Mouse (Mus musculus): Measurements from ENCODE around the gene Nt5dc1. TPM values are rescaled to one million over a fixed set of nuclear protein-coding genes. Genes with fewer than 3 reads are reported as not detected.
A peak's percentile ranks its signal among the peaks of the same experiment; 100 is the strongest.
"Not testable (repeated sequence)": the region's sequence is repeated elsewhere in the genome, so short reads cannot be mapped to it uniquely, and the experiment has no call there.

The Nt5dc1 gene
- polyA plus RNA-seq (2015; fragmentation: Nextera tagmentation; extraction: Ambion mirVana) = 9.7 and 11.5 TPM in 2 replicates

DNA sequence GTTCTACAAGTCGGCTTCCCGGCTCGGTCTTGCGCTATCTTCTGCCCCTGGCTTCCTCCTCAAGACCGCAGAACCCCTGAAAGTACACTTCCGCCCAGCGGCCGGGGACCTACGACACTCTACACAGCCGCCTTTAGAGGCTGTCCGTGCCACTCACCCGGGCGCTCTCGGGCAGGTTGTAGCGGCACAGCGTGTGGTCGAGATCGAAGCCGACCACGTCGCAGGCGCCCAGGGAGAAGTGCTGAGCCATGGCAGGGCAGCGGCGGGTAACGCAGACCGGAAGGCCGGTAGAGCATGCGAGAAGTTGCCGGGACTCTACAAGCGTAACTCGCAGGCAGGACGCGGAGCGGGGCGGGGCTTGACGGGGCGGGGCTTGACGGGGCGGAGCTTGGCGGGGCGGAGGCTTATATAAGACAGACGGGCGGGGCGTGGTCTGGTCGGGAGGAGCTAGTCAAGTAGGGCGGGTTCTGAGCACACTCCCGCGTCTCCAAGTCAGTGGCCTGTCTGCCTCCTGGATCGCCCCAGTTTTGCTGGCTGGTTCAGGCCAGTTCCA, at the start of gene Nt5dc1:
Gene Nt5dc1 (minus strand): TSS at position 349 of the 553 bp plus-strand sequence.
- Histone ChIP-seq H3K4me2 (peak within 1 kb of the TSS; percentile 59), H3K4me3 (peak within 1 kb of the TSS; percentile 77), H3K27me3 (no peaks in the 10 kb centered on the region), H3K36me3 (no peaks in the 10 kb centered on the region), H3K27ac (peak within 1 kb of the TSS; percentile 88), H3K9me3 (no peaks in the 10 kb centered on the region), H3K9ac (peak within 1 kb of the TSS; percentile 74), H3K4me1 (peaks cover 13% of the 10 kb centered on the region)
- WGBS = under 1% methylated on average over 49 of the region's 49 CpGs
- ATAC-seq (ENCODE audit: insufficient number of reproducible peaks, low FRiP score, low TSS enrichment, low read depth) = peak; percentile 97

DNA sequence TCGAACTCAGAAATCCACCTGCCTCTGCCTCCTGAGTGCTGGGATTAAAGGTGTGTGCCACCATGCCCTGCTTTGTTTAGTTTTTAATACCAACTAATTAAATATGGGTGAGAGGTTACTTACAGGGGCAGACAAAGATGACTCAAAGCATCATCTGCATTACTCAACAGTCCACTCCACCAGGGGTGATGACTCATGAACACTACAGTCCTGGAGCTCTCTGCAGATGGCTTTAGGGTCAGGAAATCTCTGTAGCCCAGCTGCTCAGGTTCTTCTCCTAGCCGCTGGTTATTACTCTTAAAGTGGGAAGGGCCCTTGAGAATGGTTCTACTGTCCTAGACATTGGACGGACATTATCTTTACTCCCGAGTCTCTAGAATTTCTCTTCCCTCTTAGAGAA, 46.0 kb upstream of the Nt5dc1 start:
- no peak overlapping the region for H3K9ac ChIP-seq
- no peaks in the 10 kb centered on the region for H3K36me3 ChIP-seq
- ATAC-seq (ENCODE audit: insufficient number of reproducible peaks, low FRiP score, low TSS enrichment, low read depth) = no peak
- H3K4me1 ChIP-seq = no peaks in the 10 kb centered on the region
- H3K4me3 ChIP-seq = no peak overlapping the region
- no peak overlapping the region for H3K4me2 ChIP-seq
- no peaks in the 10 kb centered on the region for H3K9me3 ChIP-seq
- no peak overlapping the region for H3K27ac ChIP-seq
- H3K27me3 ChIP-seq = no peaks in the 10 kb centered on the region
- 88% methylated on average over 4 of the region's 4 CpGs for WGBS

DNA sequence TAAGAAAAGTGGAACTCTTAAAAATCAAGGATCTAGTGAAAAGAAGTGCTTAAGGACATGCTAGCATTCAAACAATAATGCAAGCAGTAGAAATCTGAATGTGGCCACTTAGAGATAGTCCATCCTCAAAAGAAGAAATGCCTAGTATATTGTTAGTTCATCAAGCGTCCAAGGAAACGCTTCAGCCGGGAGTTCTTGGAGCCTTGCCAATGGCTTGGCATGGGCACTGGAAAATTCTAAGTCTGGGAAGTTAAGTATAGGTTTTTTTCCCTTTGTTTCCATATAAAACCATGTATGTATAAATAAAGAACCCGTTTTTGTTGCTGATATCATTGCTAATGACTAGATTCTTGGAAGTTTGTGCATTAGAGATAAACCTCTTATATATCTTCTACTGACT, 43.1 kb upstream of the Nt5dc1 start:
- no peak overlapping the region for H3K4me3 ChIP-seq
- no peaks in the 10 kb centered on the region for H3K4me1 ChIP-seq
- no peaks in the 10 kb centered on the region for H3K27me3 ChIP-seq
- no peak for ATAC-seq (ENCODE audit: insufficient number of reproducible peaks, low FRiP score, low TSS enrichment, low read depth)
- H3K36me3 ChIP-seq = no peaks in the 10 kb centered on the region
- no peak overlapping the region for H3K9ac ChIP-seq
- no peak overlapping the region for H3K4me2 ChIP-seq
- H3K9me3 ChIP-seq = no peaks in the 10 kb centered on the region
- H3K27ac ChIP-seq = no peak overlapping the region
- WGBS = 31% methylated on average over 4 of the region's 4 CpGs

DNA sequence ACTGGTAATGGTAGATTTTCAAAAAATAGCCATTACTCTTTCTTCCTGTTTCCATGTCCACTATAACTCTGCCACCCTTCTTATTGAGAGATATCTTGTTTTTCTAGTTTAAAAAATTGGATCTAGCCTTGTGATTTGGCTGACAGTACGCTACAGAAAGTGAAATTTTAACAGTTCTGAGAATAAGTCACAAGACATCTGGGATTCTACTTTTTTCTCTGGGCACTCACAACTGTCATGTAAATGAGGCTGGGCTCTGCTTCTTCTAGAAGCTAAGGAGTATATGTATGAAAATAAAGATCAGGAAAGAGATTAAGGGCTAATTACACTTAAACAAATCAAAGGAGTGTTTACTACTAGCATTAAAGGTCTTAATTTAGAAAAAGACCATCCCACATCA, 31.1 kb upstream of the Nt5dc1 start:
- no peak overlapping the region for H3K27ac ChIP-seq
- H3K4me1 ChIP-seq = no peaks in the 10 kb centered on the region
- H3K27me3 ChIP-seq = no peaks in the 10 kb centered on the region
- no peak for ATAC-seq (ENCODE audit: insufficient number of reproducible peaks, low FRiP score, low TSS enrichment, low read depth)
- no peak overlapping the region for H3K4me2 ChIP-seq
- H3K4me3 ChIP-seq = no peak overlapping the region
- H3K9me3 ChIP-seq = no peaks in the 10 kb centered on the region
- H3K36me3 ChIP-seq = no peaks in the 10 kb centered on the region
- no peak overlapping the region for H3K9ac ChIP-seq
- WGBS = 62% methylated on average over 1 of the region's 1 CpGs

DNA sequence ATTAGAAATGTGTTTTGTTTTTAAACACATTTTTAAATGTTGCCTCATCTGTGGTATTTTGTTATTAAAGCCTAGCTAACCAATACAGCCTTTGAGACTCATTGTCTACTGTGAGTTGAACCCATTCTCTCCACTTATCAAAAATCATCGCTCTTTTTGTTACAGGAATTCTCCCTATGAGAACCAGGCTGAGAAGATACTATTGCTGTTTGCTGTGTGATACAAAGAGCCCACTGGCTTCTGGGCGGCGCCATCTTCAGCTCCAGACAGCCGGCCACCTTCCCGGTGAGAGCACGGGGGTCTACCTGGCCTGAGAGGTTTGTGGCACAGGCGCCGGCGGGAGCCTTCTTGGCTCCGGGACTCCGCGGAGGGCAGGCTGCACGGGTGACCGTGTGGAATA, 15.8 kb upstream of the Nt5dc1 start:
- not testable (repeated sequence) for H3K4me1 ChIP-seq; H3K27ac ChIP-seq; H3K9me3 ChIP-seq; H3K27me3 ChIP-seq; H3K9ac ChIP-seq; H3K4me3 ChIP-seq; H3K4me2 ChIP-seq; H3K36me3 ChIP-seq; ATAC-seq (ENCODE audit: insufficient number of reproducible peaks, low FRiP score, low TSS enrichment, low read depth)
- WGBS = 95% methylated on average over 6 of the region's 14 CpGs

DNA sequence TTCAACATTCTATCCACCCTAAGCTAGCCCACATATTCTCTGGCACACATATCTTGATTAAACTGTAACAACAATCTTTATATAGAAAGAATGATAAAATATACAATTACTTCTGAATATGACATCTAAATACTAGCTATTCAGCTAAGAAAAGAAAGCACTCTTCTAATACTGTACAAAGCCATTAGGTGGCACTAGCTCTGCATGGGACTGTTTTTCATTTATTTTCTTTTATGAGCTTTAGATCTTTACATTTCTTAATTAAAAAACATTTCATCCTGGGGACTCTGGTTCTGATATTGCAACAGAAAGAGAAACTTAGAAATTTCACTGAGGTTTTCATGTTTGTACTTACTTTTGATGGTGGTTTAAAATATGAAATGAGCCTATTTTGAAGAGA, 13.4 kb upstream of the Nt5dc1 start:
- ATAC-seq (ENCODE audit: insufficient number of reproducible peaks, low FRiP score, low TSS enrichment, low read depth) = no peak
- Histone ChIP-seq H3K4me2 (no peak overlapping the region), H3K27me3 (no peaks in the 10 kb centered on the region)

DNA sequence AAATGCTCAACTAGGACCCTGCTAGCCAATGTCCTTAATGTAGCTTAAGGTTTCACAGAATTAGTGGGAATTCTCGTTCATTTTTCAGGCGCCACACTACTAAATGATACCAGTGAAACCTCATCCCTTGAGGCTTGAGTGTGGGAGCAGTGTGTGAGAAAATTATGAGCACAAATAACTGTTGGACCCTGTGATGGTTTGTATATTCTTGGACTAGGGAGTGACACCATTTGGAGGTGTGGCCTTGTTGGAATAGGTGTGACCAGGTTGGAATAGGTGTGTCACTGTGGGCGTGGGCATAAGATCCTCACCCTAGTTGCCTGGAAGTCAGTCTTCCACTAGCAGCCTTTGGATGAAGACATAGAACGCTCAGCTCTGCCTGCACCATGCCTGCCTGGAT, 442 bp upstream of the Nt5dc1 start:
- Histone ChIP-seq H3K4me1 (peaks cover 13% of the 10 kb centered on the region), H3K4me3 (peak overlapping the region; percentile 77), H3K4me2 (peak overlapping the region; percentile 59), H3K27ac (0 out of 2 replicates have a peak overlapping the region, but pooled peaks have one; percentile 59)
- not testable (repeated sequence) for H3K27me3 ChIP-seq, H3K36me3 ChIP-seq, H3K9ac ChIP-seq, H3K9me3 ChIP-seq
- WGBS = 74% methylated on average over 4 of the region's 4 CpGs
- peak; percentile 38; the same call in 1 of the 2 replicates for ATAC-seq (ENCODE audit: insufficient number of reproducible peaks, low FRiP score, low TSS enrichment, low read depth)

More for the DNA sequence above, 13.4 kb upstream of the Nt5dc1 start:
- H3K36me3 ChIP-seq = no peaks in the 10 kb centered on the region
- no peak overlapping the region for H3K27ac ChIP-seq
- H3K4me3 ChIP-seq = no peak overlapping the region
- H3K9me3 ChIP-seq = no peaks in the 10 kb centered on the region
- H3K4me1 ChIP-seq = no peaks in the 10 kb centered on the region
- H3K9ac ChIP-seq = no peak overlapping the region

DNA sequence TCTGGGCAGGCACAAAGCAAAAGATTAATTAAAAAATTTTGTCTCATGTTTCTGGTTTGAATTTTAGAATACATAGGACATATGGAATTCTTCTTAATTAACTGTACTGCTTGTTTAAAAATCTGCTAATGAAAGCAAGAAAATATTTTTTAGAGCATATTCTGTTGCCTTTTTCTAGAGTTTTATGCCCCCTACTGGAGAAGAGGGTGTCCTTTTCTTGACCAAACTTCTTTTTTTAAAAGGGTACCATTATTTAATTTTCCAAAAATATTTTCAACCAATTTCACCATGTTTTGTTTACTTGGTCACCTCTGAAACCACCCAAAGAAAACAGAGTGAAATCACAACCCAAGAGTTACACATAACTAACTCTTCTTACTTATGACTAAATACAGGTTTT, 19.1 kb downstream of the Nt5dc1 start:
- Histone ChIP-seq H3K4me2 (no peak overlapping the region), H3K4me3 (no peak overlapping the region), H3K27me3 (no peaks in the 10 kb centered on the region), H3K27ac (no peak overlapping the region), H3K36me3 (peaks cover 30% of the 10 kb centered on the region), H3K9ac (no peak overlapping the region), H3K9me3 (no peaks in the 10 kb centered on the region), H3K4me1 (no peaks in the 10 kb centered on the region)
- no peak for ATAC-seq (ENCODE audit: insufficient number of reproducible peaks, low FRiP score, low TSS enrichment, low read depth)

DNA sequence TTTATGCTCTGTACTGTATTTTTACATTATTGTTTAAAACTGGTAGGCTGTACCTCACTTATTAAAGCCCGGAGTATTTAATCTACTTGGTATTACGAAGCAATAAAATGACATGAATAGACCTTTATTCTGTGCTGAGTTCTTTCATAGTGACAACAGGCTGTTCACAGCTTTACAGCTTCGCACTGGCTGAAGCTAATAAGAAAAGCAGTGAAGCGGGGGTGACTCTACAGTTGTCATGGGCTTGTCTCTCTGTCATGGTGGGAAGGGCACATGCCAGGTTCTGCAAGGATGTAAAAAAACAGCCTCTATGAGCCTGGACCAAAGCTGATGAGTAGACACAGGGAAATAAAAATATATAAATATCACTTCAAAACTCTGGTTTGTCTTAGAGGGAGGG, 21.4 kb downstream of the Nt5dc1 start:
- no peak for ATAC-seq (ENCODE audit: insufficient number of reproducible peaks, low FRiP score, low TSS enrichment, low read depth)
- Histone ChIP-seq H3K4me2 (no peak overlapping the region), H3K27me3 (no peaks in the 10 kb centered on the region), H3K9me3 (no peaks in the 10 kb centered on the region), H3K27ac (no peak overlapping the region), H3K4me1 (no peaks in the 10 kb centered on the region), H3K9ac (no peak overlapping the region), H3K4me3 (no peak overlapping the region), H3K36me3 (peaks cover 20% of the 10 kb centered on the region; the same call in 1 of the 2 replicates)
- WGBS = 74% methylated on average over 4 of the region's 4 CpGs

DNA sequence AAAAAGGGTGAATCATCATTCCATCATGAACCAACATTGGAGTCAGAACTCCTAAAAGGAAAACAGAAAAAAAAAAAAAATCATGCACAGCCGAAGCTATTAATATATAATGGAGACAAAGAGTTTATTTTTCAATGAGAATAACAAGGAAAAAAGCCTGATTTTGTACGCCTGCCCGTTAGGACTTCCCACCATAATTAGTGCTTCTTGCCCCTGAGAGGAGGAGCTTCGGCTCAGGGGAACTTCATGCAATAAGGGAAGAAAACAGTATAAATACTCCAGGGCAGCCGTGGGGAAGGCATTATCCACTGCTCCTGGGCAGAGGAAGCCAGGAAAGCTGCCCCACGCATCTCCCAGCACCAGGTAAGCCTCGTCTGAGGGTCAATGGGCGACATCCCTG, 28.7 kb downstream of the Nt5dc1 start, which contains the start of gene Col10a1:
Gene Col10a1 (plus strand): TSS at position 301 of the 400 bp plus-strand sequence.
- Histone ChIP-seq H3K27ac (no peak within 1 kb of the TSS), H3K9ac (no peak within 1 kb of the TSS), H3K4me2 (no peak within 1 kb of the TSS), H3K4me3 (no peak within 1 kb of the TSS), H3K36me3 (peaks cover 5% of the 10 kb centered on the region; the same call in 1 of the 2 replicates), H3K27me3 (no peaks in the 10 kb centered on the region), H3K9me3 (no peaks in the 10 kb centered on the region), H3K4me1 (peaks cover 3% of the 10 kb centered on the region; the same call in 1 of the 2 replicates)
- ATAC-seq (ENCODE audit: insufficient number of reproducible peaks, low FRiP score, low TSS enrichment, low read depth) = no peak
- WGBS = 53% methylated on average over 8 of the region's 8 CpGs

DNA sequence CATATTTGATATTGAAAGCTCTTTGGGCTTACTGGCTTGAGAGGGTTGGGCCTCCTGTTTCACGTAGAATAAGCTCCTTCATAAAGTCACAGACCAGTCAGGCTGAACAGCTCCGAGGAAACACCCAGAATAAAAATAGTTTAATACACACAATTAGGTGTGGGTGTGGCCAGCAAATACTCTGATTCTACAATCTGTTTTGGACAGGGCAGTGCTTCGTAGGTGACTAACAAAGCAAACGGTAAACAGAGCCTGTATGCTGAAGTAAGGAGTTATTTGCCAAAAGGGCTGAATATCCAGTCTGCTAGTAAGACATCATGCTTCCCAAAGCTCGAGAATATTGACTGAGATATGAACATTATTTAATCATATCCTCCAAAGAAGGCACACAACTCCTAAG, 32.7 kb downstream of the Nt5dc1 start:
- Histone ChIP-seq H3K9me3 (no peaks in the 10 kb centered on the region), H3K4me3 (no peak overlapping the region), H3K36me3 (no peaks in the 10 kb centered on the region), H3K4me2 (no peak overlapping the region), H3K27ac (no peak overlapping the region), H3K9ac (no peak overlapping the region), H3K27me3 (no peaks in the 10 kb centered on the region), H3K4me1 (peaks cover 3% of the 10 kb centered on the region; the same call in 1 of the 2 replicates)
- ATAC-seq (ENCODE audit: insufficient number of reproducible peaks, low FRiP score, low TSS enrichment, low read depth) = no peak
- WGBS = 71% methylated on average over 5 of the region's 5 CpGs

DNA sequence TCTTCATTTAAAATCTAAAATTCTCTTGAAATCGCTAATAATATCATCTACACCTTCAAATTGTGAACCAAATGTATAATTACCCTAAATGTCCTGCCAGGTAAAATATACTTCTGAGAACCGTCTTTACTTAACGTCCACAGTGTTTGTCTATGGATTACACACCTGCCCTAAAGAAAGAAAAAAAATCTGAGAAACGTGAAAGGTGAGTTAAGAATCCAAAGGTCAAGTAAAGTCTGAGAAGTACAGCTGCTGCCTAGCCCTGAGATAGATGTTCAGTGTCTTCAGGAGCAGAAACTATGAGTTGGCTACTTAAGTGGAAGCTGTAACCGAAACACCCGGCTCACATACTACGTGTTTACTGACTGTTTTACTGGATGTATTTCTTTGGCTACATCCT, 45.0 kb downstream of the Nt5dc1 start:
- H3K27ac ChIP-seq = no peak overlapping the region
- no peaks in the 10 kb centered on the region for H3K27me3 ChIP-seq
- H3K36me3 ChIP-seq = no peaks in the 10 kb centered on the region
- H3K4me3 ChIP-seq = no peak overlapping the region
- ATAC-seq (ENCODE audit: insufficient number of reproducible peaks, low FRiP score, low TSS enrichment, low read depth) = no peak
- no peaks in the 10 kb centered on the region for H3K4me1 ChIP-seq
- no peak overlapping the region for H3K4me2 ChIP-seq
- WGBS = 76% methylated on average over 7 of the region's 7 CpGs
- H3K9me3 ChIP-seq = no peaks in the 10 kb centered on the region
- H3K9ac ChIP-seq = no peak overlapping the region

DNA sequence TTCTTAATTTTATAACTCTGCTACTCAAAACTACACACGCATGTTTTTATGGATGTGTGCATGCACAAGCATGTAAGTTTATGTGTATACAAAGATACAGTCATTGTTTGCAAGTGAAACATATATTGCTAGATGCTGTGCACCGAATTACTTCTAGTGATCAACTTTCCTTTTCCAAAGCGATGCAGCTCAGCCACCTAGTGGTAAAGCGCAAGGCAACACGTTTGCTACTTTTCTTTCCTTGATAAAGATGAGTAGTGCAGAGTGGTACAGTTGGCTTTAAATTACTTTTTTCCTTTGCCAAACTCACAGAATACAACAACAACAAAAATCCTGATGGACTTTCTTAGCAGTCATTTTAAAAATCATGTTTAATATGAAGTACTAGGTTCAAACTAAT, 50.2 kb downstream of the Nt5dc1 start:
- Histone ChIP-seq H3K36me3 (no peaks in the 10 kb centered on the region), H3K27ac (no peak overlapping the region), H3K4me1 (no peaks in the 10 kb centered on the region), H3K9me3 (no peaks in the 10 kb centered on the region), H3K4me3 (no peak overlapping the region), H3K27me3 (no peaks in the 10 kb centered on the region), H3K9ac (no peak overlapping the region), H3K4me2 (no peak overlapping the region)
- no peak for ATAC-seq (ENCODE audit: insufficient number of reproducible peaks, low FRiP score, low TSS enrichment, low read depth)
- 69% methylated on average over 5 of the region's 5 CpGs for WGBS

All from limb, embryonic 15.5 days (tissue).